Comparison of ENCODE assay signal across 8 mouse cellular contexts in the genomic region with DNA sequence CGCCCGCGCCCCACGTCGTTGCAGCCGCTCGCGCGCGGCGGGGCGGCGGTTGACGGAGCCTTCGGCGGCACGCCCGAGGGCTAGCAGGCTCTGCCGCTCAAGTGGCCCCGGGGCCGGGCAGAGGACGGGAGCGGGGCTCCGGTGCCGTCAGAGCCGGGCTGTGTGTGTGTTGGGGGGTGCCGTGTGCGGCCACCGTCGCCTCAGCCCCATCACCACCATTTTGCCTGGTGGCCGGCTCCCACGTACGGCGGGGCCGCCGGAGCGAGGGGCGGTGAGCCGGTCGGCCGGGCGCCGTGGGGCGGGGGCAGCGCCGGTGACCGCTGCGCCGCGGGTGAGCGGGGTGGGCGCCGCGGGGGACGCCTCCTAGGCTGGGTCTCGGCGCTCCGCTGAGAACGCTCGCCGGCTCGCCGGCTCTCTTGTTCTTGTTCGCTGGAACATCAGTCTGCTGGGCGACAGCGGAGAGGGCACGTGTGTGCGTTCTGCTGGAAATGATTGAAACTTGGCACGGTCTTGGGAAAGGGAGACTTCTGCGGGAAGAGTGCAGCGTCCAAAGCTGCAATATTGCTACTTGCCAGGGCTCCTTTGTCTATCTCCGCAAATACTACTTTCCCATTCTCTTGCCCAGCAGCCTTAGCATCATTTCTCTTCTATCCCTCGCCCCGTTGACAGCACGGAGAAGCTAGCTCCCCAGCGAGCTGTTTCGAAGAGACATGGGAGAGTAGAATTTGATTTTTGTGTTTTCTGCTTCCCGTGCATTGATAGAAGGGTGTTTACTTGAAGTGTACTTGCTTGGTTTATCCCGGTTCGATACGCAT. TPM values are rescaled to one million over a fixed set of nuclear protein-coding genes. Genes with fewer than 3 reads are reported as not detected.
DNase-seq lines count a peak whose midpoint lies in the region; ATAC-seq lines count a peak whose summit lies in the region.

No protein-coding gene starts in this region.

- peak overlapping the region; percentile 41 for H3K4me2 ChIP-seq in forebrain, embryonic 15.5 days (replicated peaks)
- H3K4me2 ChIP-seq in intestine, embryonic 16.5 days (ENCODE audit: low read depth, low read length) = peak overlapping the region; percentile 55
- H3K4me2 ChIP-seq in stomach, embryonic 16.5 days (ENCODE audit: low read depth, low read length) = peak overlapping the region; percentile 52

- H3K4me3 ChIP-seq in forebrain, embryonic 15.5 days = peak overlapping the region; percentile 78
- peak overlapping the region; percentile 65 for H3K4me3 ChIP-seq in intestine, embryonic 16.5 days (ENCODE audit: low read length)
- H3K4me3 ChIP-seq in midbrain, embryonic 10.5 days = peak overlapping the region; percentile 69
- peak overlapping the region; percentile 64 for H3K4me3 ChIP-seq in stomach, embryonic 16.5 days (replicated peaks; ENCODE audit: low read length)

- H3K27me3 ChIP-seq in forebrain, embryonic 15.5 days = no peaks in the 10 kb centered on the region
- no peaks in the 10 kb centered on the region for H3K27me3 ChIP-seq in intestine, embryonic 16.5 days (replicated peaks; ENCODE audit: control insufficient read depth, insufficient read depth, low read length)
- no peaks in the 10 kb centered on the region for H3K27me3 ChIP-seq in midbrain, embryonic 10.5 days (ENCODE audit: low read depth, poor library complexity, severe bottlenecking)
- no peaks in the 10 kb centered on the region for H3K27me3 ChIP-seq in stomach, embryonic 16.5 days (ENCODE audit: control insufficient read depth, insufficient read depth, low read length)

- WGBS in forebrain, embryonic 15.5 days = 28% methylated on average over 70 of the region's 81 CpGs
- 18% methylated on average over 72 of the region's 81 CpGs for WGBS in intestine, embryonic 16.5 days
- WGBS in midbrain, embryonic 10.5 days = 27% methylated on average over 65 of the region's 81 CpGs
- WGBS in stomach, embryonic 16.5 days = 20% methylated on average over 45 of the region's 81 CpGs

- H3K27ac ChIP-seq in forebrain, embryonic 15.5 days (replicated peaks) = peak overlapping the region; percentile 90
- peak overlapping the region; percentile 66 for H3K27ac ChIP-seq in intestine, embryonic 16.5 days (ENCODE audit: low read length)
- peak overlapping the region; percentile 90 for H3K27ac ChIP-seq in midbrain, embryonic 10.5 days (replicated peaks)
- 0 out of 2 replicates have a peak overlapping the region, but pooled peaks have one; percentile 46 for H3K27ac ChIP-seq in stomach, embryonic 16.5 days (ENCODE audit: low read length)

- ATAC-seq in forebrain, embryonic 15.5 days (replicated peaks) = peak; percentile 73
- ATAC-seq in intestine, embryonic 16.5 days = peak; percentile 67
- ATAC-seq in stomach, embryonic 16.5 days (ENCODE audit: insufficient read depth, low FRiP score) = peak; percentile 73; the same call in 1 of the 2 replicates
- ATAC-seq in inflammation-experienced regulatory T-cells, adult 6 months = no peak

- H3K36me3 ChIP-seq in forebrain, embryonic 15.5 days = no peaks in the 10 kb centered on the region
- no peaks in the 10 kb centered on the region for H3K36me3 ChIP-seq in intestine, embryonic 16.5 days (ENCODE audit: control insufficient read depth, insufficient read depth, low read length)
- no peaks in the 10 kb centered on the region for H3K36me3 ChIP-seq in midbrain, embryonic 10.5 days
- no peaks in the 10 kb centered on the region for H3K36me3 ChIP-seq in stomach, embryonic 16.5 days (ENCODE audit: control insufficient read depth, insufficient read depth, low read length)

- peak; percentile 38 for DNase-seq in Muller cell, postnatal 12 days (ENCODE audit: inconsistent ontology term)
- DNase-seq in cerebellum, adult 11-12 months = peak; percentile 36
- DNase-seq in left cerebral cortex, postnatal 4 days = peak; percentile 62
- peak; percentile 47 for DNase-seq in midbrain, embryonic 10.5 days (ENCODE audit: low spot score)

- intact Hi-C loops in left cerebral cortex, postnatal 4 days (cut with DNase I) = no loop called here

- peak overlapping the region; percentile 85 for H3K9ac ChIP-seq in forebrain, embryonic 15.5 days (replicated peaks)
- peak overlapping the region; percentile 71 for H3K9ac ChIP-seq in intestine, embryonic 16.5 days (ENCODE audit: low read depth, low read length)
- H3K9ac ChIP-seq in stomach, embryonic 16.5 days (ENCODE audit: low read length) = peak overlapping the region; percentile 78

- H3K9me3 ChIP-seq in forebrain, embryonic 15.5 days = no peaks in the 10 kb centered on the region
- no peaks in the 10 kb centered on the region for H3K9me3 ChIP-seq in intestine, embryonic 16.5 days (ENCODE audit: control insufficient read depth, low read length)
- peaks cover 9% of the 10 kb centered on the region for H3K9me3 ChIP-seq in midbrain, embryonic 10.5 days (replicated peaks)
- H3K9me3 ChIP-seq in stomach, embryonic 16.5 days (replicated peaks; ENCODE audit: control insufficient read depth, low read length) = no peaks in the 10 kb centered on the region

- no peaks in the 10 kb centered on the region for H3K4me1 ChIP-seq in forebrain, embryonic 15.5 days
- H3K4me1 ChIP-seq in intestine, embryonic 16.5 days (ENCODE audit: control insufficient read depth, insufficient read depth, low read length) = no peaks in the 10 kb centered on the region
- H3K4me1 ChIP-seq in midbrain, embryonic 10.5 days = no peaks in the 10 kb centered on the region
- H3K4me1 ChIP-seq in stomach, embryonic 16.5 days (ENCODE audit: control insufficient read depth, insufficient read depth, low read length) = no peaks in the 10 kb centered on the region

RNA-seq across cellular contexts. Expression of gene Zfp711, which starts 1.2 kb away (rescaled TPM):
- polyA plus RNA-seq in forebrain, embryonic 15.5 days (2015; fragmentation: Nextera tagmentation; extraction: Ambion mirVana) = 31.7 and 34.0 TPM in 2 replicates
- polyA plus RNA-seq in intestine, embryonic 16.5 days (2015; fragmentation: Nextera tagmentation; extraction: Ambion mirVana) = 6.3 and 6.8 TPM in 2 replicates
- 10 to 100 TPM; 32.2 to 35.6 TPM for total RNA-seq in left cerebral cortex, postnatal 4 days (2021)
- polyA plus RNA-seq in midbrain, embryonic 10.5 days (2016; fragmentation: Nextera tagmentation; extraction: Ambion mirVana) = 15.1 and 18.9 TPM in 2 replicates
- 9.3 and 10.1 TPM in 2 replicates for polyA plus RNA-seq in stomach, embryonic 16.5 days (2015; fragmentation: Nextera tagmentation; extraction: Ambion mirVana)
- polyA plus RNA-seq in inflammation-experienced regulatory T-cells, adult 6 months (2017; shearing (Covaris generic)) = under 1 TPM in 1 of 3 experiments, not detected in 2; 0.12 TPM
